Mouse (Mus musculus) frontal cortex, postnatal 25 days (tissue): ENCODE data around the gene Olfr638.
"Not testable (repeated sequence)": the region's sequence is repeated elsewhere in the genome, so short reads cannot be mapped to it uniquely, and the experiment has no call there.

Source experiments
- DNase-seq, 2 experiments: peaks; one replicate each; pipeline ENCODE4 v3.0.0; 2022; ENCODE audit warnings: low spot score in 2 of 2

Gene Olfr638

GRCm38 (mm10) chr7:103998446-103998845 is at the start of gene Olfr638:
TSS of gene Olfr638 (plus strand) at chr7:103998746.
- no peak for DNase-seq

- not testable (repeated sequence) for DNase-seq
Observed at GRCm38 (mm10) chr7:103966873-103967272, 31.7 kb upstream of the Olfr638 start.

GRCm38 (mm10) chr7:103970852-103971251 is 27.7 kb upstream of the Olfr638 start, which contains the start of gene Olfr635:
TSS of gene Olfr635 (plus strand) at chr7:103971152.
- no peak for DNase-seq

GRCm38 (mm10) chr7:103971782-103972181 is 26.8 kb upstream of the Olfr638 start:
- DNase-seq: no peak

- no peak for DNase-seq
Observed at GRCm38 (mm10) chr7:103999124-103999523, 578 bp downstream of the Olfr638 start.

GRCm38 (mm10) chr7:104017203-104017602 is 18.7 kb downstream of the Olfr638 start, which contains the start of gene Olfr639:
TSS of gene Olfr639 (minus strand) at chr7:104017303.
- DNase-seq: no peak

- DNase-seq: no peak
Observed at GRCm38 (mm10) chr7:104018953-104019352, 20.4 kb downstream of the Olfr638 start.

GRCm38 (mm10) chr7:104021651-104022050 is 23.1 kb downstream of the Olfr638 start:
- no peak for DNase-seq

GRCm38 (mm10) chr7:104025473-104025872 is 26.9 kb downstream of the Olfr638 start, which contains the start of gene Olfr640:
TSS of gene Olfr640 (minus strand) at chr7:104025573.
- no peak for DNase-seq

- no peak for DNase-seq
Observed at GRCm38 (mm10) chr7:104026978-104027377, 28.4 kb downstream of the Olfr638 start.

- no peak for DNase-seq
Observed at GRCm38 (mm10) chr7:104035145-104035544, 36.6 kb downstream of the Olfr638 start, which contains the start of gene Olfr641. TSS of gene Olfr641 (plus strand) at chr7:104035445.

- DNase-seq: no peak
Observed at GRCm38 (mm10) chr7:104050745-104051144, 52.2 kb downstream of the Olfr638 start.

- DNase-seq: no peak
Observed at GRCm38 (mm10) chr7:104052566-104052965, 54.0 kb downstream of the Olfr638 start, which contains the start of gene Olfr642. TSS of gene Olfr642 (minus strand) at chr7:104052666.
